Mouse (Mus musculus): ENCODE measurements around the gene Akap13.

DNA sequence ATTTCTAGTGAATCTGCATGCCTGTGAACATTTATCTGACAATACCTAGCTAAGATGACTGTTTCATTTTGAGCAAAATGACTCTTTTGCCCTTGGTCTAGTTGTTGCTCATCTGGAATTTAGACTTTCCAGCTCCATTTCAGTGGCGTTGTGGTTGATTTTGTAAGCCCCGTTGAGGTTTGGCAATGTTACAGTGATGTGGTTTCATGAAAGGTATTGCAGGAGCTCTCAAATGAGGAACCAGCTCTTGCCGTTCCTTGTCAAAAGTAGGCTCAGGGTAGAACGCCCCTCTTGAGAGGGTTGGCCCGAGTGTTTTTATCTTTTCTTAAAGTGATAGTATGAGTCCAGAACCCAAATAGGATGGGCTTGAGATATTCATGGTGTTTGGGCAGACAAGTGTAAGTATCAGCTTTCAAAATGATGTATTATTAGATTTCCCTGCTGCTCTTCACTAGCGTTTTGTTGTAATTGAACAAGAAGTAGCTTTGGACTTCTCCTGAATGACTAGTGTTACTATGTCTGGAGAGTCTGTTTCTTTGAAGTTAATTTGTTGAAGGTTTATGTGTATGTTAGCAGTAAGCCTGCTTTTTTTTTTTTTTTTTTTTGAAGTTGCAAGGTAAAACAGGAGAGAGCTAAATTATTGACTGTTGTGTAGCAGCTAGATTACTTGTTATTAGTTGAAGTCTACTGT lies 140.9 kb downstream of the Akap13 start:
- no peak for TF ChIP-seq ZNF384 (IDR thresholded peaks at IDR 0.05; ENCODE audit: low read depth, low read length)
- TF ChIP-seq CHD2 (IDR thresholded peaks at IDR 0.05; ENCODE audit: low read depth, low read length) = no peak
- no peak for TF ChIP-seq MAFK (IDR thresholded peaks at IDR 0.05; ENCODE audit: insufficient read depth, low read depth, low read length)
- TF ChIP-seq HCFC1 (IDR thresholded peaks at IDR 0.05; ENCODE audit: borderline replicate concordance, insufficient read depth, low read length) = no peak
